Mouse (Mus musculus) midbrain, embryonic 16.5 days (tissue): ENCODE data around the gene Antxrl. TPM values are rescaled to one million over a fixed set of nuclear protein-coding genes. Genes with fewer than 3 reads are reported as not detected.

Experiments used
- ATAC-seq: fragments of 200-750 bp; cut with Nextera tagmentation; 2 replicates; pipeline ENCODE4 v1.8.0; 2017; ENCODE audit warnings: moderate TSS enrichment
- H3K27ac ChIP-seq: fragments of 300-500 bp; sonication (generic); 2 replicates; pipeline ENCODE4 v1.5.1; 2014; ENCODE audit warnings: mild to moderate bottlenecking, low read length, mixed read lengths
- H3K27me3 ChIP-seq: fragments of 300-500 bp; sonication (generic); 2 replicates; pipeline ENCODE4 v1.6.1; 2014; ENCODE audit warnings: low read depth, low read length, mixed read lengths; ENCODE audit not compliant: control insufficient read depth, insufficient read depth
- H3K36me3 ChIP-seq: fragments of 300-500 bp; sonication (generic); 2 replicates; pipeline ENCODE4 v1.6.1; 2014; ENCODE audit warnings: mild to moderate bottlenecking, low read length, moderate library complexity, mixed read lengths; ENCODE audit not compliant: control insufficient read depth, insufficient read depth
- H3K4me1 ChIP-seq: fragments of 300-500 bp; sonication (generic); 2 replicates; pipeline ENCODE4 v1.6.1; 2014; ENCODE audit warnings: mild to moderate bottlenecking, low read length, mixed read lengths; ENCODE audit not compliant: control insufficient read depth, insufficient read depth
- H3K4me2 ChIP-seq: fragments of 300-500 bp; sonication (generic); 2 replicates; pipeline ENCODE4 v1.6.1; 2014; ENCODE audit warnings: mild to moderate bottlenecking, low read length, mixed read lengths
- H3K4me3 ChIP-seq: fragments of 300-500 bp; sonication (generic); 2 replicates; pipeline ENCODE4 v1.5.1; 2014; ENCODE audit warnings: low read depth, mild to moderate bottlenecking, low read length, moderate library complexity, mixed read lengths
- H3K9ac ChIP-seq: fragments of 300-500 bp; sonication (generic); 2 replicates; pipeline ENCODE4 v1.6.1; 2014; ENCODE audit warnings: low read depth, low read length, mixed read lengths
- H3K9me3 ChIP-seq: fragments of 300-500 bp; sonication (generic); replicated peaks from 2 replicates; pipeline ENCODE4 v1.6.1; 2014; ENCODE audit warnings: mild to moderate bottlenecking, low read length, mixed read lengths; ENCODE audit not compliant: control insufficient read depth, poor library complexity, severe bottlenecking
- WGBS: fragments of 180-500 bp; shearing (Covaris S2); extraction: QIAGEN DNeasy Blood & Tissue Kit; methylation state at CpG from one replicate; pipeline ENCODE4 v1.1.7; 2014; 5-methylcytosine and 5-hydroxymethylcytosine counted together
- polyA plus RNA-seq: library from polyadenylated mRNA; unstranded; fragments of >200 nt; fragmentation: Nextera tagmentation; extraction: Ambion mirVana; gene quantifications from 2 replicates; pipeline ENCODE4 v1.2.1, GENCODE M21; 2015

Antxrl gene
- not detected in 2 replicates for polyA plus RNA-seq

- H3K4me2 ChIP-seq = no peak within 1 kb of the TSS
- H3K36me3 ChIP-seq = no peaks in the 10 kb centered on the region
- no peaks in the 10 kb centered on the region for H3K27me3 ChIP-seq
- no peaks in the 10 kb centered on the region for H3K9me3 ChIP-seq
- H3K4me3 ChIP-seq = no peak within 1 kb of the TSS
- H3K9ac ChIP-seq = no peak within 1 kb of the TSS
- no peak for ATAC-seq
- WGBS = 90% methylated on average over 6 of the region's 6 CpGs
- H3K4me1 ChIP-seq = no peaks in the 10 kb centered on the region
- no peak within 1 kb of the TSS for H3K27ac ChIP-seq
Measured at GRCm38 (mm10) chr14:34052516-34052915, at the start of gene Antxrl. TSS of gene Antxrl (plus strand) at chr14:34052707.

GRCm38 (mm10) chr14:34015063-34015462 lies 37.4 kb upstream of the Antxrl start, which contains the start of gene Gm30083:
TSS of gene Gm30083 (minus strand) at chr14:34015182.
- Histone ChIP-seq H3K27me3 (no peaks in the 10 kb centered on the region), H3K9ac (no peak within 1 kb of the TSS), H3K9me3 (no peaks in the 10 kb centered on the region), H3K27ac (no peak within 1 kb of the TSS), H3K4me2 (no peak within 1 kb of the TSS), H3K4me3 (no peak within 1 kb of the TSS), H3K36me3 (no peaks in the 10 kb centered on the region), H3K4me1 (no peaks in the 10 kb centered on the region)
- no peak for ATAC-seq
- WGBS = 82% methylated on average over 3 of the region's 3 CpGs

- H3K4me3 ChIP-seq = no peak within 1 kb of the TSS
- no peak within 1 kb of the TSS for H3K27ac ChIP-seq
- no peaks in the 10 kb centered on the region for H3K9me3 ChIP-seq
- H3K9ac ChIP-seq = no peak within 1 kb of the TSS
- no peak within 1 kb of the TSS for H3K4me2 ChIP-seq
- no peaks in the 10 kb centered on the region for H3K27me3 ChIP-seq
- no peaks in the 10 kb centered on the region for H3K4me1 ChIP-seq
- WGBS = 96% methylated on average over 4 of the region's 4 CpGs
- ATAC-seq = no peak
- H3K36me3 ChIP-seq = no peaks in the 10 kb centered on the region
Measured at GRCm38 (mm10) chr14:34016381-34016780, 36.1 kb upstream of the Antxrl start, which contains the start of gene Gm5460. TSS of gene Gm5460 (plus strand) at chr14:34016758.

GRCm38 (mm10) chr14:34016938-34017337 lies 35.6 kb upstream of the Antxrl start:
- WGBS = 91% methylated on average over 2 of the region's 2 CpGs
- no peak for ATAC-seq
- Histone ChIP-seq H3K4me1 (no peaks in the 10 kb centered on the region), H3K27ac (no peak overlapping the region), H3K9me3 (no peaks in the 10 kb centered on the region), H3K9ac (no peak overlapping the region), H3K36me3 (no peaks in the 10 kb centered on the region), H3K27me3 (no peaks in the 10 kb centered on the region), H3K4me2 (no peak overlapping the region), H3K4me3 (no peak overlapping the region)

DNA sequence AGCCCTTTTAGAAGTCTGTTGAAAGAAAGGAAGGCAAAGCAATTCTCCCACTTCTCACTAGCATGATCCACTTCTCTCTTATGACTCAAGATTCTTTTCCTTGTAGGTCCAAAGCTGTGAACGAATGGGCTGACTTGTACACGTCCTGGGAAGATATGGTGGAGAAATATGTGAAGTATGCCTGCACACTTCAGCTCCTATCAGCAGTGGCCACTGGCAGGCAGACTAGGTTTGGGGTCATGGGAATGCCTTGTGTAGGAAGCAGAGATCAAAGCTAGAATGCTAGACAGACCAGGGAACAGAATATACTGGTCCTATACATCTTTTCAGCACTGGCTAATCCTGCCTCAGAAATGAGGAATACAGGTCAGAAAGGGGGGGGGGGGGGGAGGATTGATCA lies 25.8 kb upstream of the Antxrl start:
- Histone ChIP-seq H3K4me3 (no peak overlapping the region), H3K4me2 (no peak overlapping the region), H3K27ac (no peak overlapping the region), H3K4me1 (no peaks in the 10 kb centered on the region), H3K27me3 (no peaks in the 10 kb centered on the region), H3K9ac (no peak overlapping the region), H3K36me3 (no peaks in the 10 kb centered on the region), H3K9me3 (0 out of 2 replicates have a peak, but pooled peaks cover 2% of the 10 kb centered on the region)
- 76% methylated on average over 2 of the region's 2 CpGs for WGBS
- no peak for ATAC-seq

GRCm38 (mm10) chr14:34033841-34034610 lies 18.5 kb upstream of the Antxrl start:
- Histone ChIP-seq H3K4me2 (no peak overlapping the region), H3K4me3 (no peak overlapping the region), H3K9ac (no peak overlapping the region), H3K27me3 (no peaks in the 10 kb centered on the region), H3K9me3 (no peaks in the 10 kb centered on the region), H3K36me3 (no peaks in the 10 kb centered on the region), H3K4me1 (no peaks in the 10 kb centered on the region), H3K27ac (no peak overlapping the region)
- 83% methylated on average over 8 of the region's 8 CpGs for WGBS
- ATAC-seq = no peak

DNA sequence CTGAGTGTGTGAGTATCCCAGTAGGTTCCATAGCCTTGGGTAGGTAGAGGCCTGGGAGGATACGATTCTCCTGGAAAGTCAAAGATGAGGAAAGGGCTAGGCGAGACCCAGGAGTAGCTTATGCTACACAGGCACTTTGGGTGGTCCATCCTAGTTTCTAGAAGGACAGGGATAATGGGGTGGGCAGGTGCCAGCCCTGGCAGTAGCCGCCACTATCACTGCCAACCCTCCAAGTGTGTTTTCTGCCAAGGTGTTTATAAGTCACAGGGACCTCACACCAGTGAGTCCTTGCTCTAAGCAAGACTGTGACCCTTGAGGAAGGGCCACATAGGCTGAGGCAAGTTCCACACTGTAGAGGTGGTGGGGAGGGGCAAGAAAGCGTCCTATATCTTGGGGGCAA lies 11.3 kb upstream of the Antxrl start:
- no peak for ATAC-seq

GRCm38 (mm10) chr14:34043341-34043740 lies 9.2 kb upstream of the Antxrl start:
- H3K36me3 ChIP-seq = no peaks in the 10 kb centered on the region
- H3K4me2 ChIP-seq = no peak overlapping the region
- no peaks in the 10 kb centered on the region for H3K9me3 ChIP-seq
- no peak overlapping the region for H3K27ac ChIP-seq
- ATAC-seq = no peak
- H3K9ac ChIP-seq = no peak overlapping the region
- H3K4me1 ChIP-seq = no peaks in the 10 kb centered on the region
- 74% methylated on average over 3 of the region's 3 CpGs for WGBS
- H3K4me3 ChIP-seq = no peak overlapping the region
- H3K27me3 ChIP-seq = no peaks in the 10 kb centered on the region

More for the DNA sequence above, 11.3 kb upstream of the Antxrl start:
- WGBS = 84% methylated on average over 4 of the region's 4 CpGs
- Histone ChIP-seq H3K9me3 (no peaks in the 10 kb centered on the region), H3K4me1 (no peaks in the 10 kb centered on the region), H3K27me3 (no peaks in the 10 kb centered on the region), H3K4me2 (no peak overlapping the region), H3K27ac (no peak overlapping the region), H3K36me3 (no peaks in the 10 kb centered on the region), H3K9ac (no peak overlapping the region), H3K4me3 (no peak overlapping the region)

- H3K4me2 ChIP-seq = no peak overlapping the region
- ATAC-seq = no peak
- no peaks in the 10 kb centered on the region for H3K27me3 ChIP-seq
- H3K36me3 ChIP-seq = no peaks in the 10 kb centered on the region
- no peak overlapping the region for H3K9ac ChIP-seq
- no peaks in the 10 kb centered on the region for H3K4me1 ChIP-seq
- WGBS = 85% methylated on average over 5 of the region's 5 CpGs
- H3K27ac ChIP-seq = no peak overlapping the region
- H3K4me3 ChIP-seq = no peak overlapping the region
- H3K9me3 ChIP-seq = no peaks in the 10 kb centered on the region
Measured at GRCm38 (mm10) chr14:34050101-34050779, 2.3 kb upstream of the Antxrl start.
